Mouse (Mus musculus) kidney, postnatal 36 days (tissue): Measurements from ENCODE around the gene Uggt2.
"Not testable (repeated sequence)": the region's sequence is repeated elsewhere in the genome, so short reads cannot be mapped to it uniquely, and the experiment has no call there.

ENCODE experiments used
- DNase-seq, 2 experiments: peaks; one replicate each; pipeline ENCODE4 v3.0.0; 2021 to 2022; ENCODE audit warnings: mixed read lengths in 2 of 2

The Uggt2 gene

DNA sequence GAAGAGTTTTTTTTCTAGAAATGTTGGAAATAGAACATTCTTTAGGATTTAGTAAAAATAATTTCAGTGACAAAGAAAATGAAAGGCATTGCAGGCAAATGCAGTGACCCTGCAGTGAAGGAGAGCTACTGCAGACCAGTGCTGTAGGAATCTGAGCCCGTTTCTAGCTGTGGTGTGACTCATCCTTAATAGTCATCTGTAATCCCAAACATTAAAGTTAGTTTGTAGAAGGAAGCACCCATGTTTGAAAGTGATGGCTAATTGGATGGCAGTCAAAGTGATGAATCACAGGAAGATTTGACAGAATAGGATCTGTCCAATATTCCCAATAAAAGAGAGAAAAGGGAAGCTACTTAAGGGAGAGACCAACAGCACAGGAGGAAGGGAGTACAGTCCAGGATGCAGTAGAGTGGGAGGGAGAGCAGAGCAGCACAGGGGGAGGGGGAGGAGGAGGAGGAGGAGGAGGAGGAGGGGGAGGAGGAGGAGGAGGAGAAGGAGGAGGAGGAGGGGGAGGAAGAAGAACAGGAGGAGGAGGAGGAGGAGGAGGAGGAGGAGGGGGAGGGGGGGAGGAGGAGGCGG is 71.5 kb downstream of the Uggt2 start:
- DNase-seq = no peak

DNA sequence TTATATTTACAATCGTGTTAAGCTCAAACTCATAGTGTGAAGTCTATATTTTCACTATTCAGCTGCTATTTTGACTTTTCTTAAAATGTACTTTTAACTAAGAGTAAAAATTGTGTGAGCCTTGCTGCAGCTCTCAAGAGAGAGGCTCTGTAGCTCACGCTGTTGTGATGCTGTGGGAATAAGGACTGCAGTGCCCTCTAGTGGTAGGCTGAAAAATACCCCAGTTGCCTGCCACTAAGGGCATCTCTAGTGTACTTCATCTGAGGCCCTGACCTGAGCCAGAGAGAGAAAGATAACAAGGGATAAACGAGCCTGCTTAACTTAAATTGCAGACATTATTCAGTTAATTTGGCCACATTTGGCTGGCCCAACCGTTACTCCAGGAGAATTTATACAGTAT is 72.1 kb downstream of the Uggt2 start:
- DNase-seq = peak; percentile 64 to 79

DNA sequence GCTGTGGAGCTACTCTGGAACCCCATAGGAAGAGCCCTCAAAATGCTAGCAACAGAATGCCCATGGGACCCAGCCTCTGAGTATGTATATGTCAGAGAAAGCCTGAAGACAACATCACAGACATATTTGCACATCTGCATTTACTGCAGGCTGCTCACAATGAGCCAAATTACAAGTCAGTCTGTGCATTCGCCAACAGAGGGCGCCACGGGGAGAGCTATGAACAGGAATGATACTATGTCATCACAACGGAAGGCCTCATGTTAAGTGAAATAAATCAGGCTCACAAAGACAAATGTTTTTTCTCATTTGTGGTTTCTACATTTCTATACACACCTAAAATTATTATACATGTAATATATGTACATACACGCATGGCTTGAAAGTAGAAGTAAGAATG is 73.3 kb downstream of the Uggt2 start:
- DNase-seq = peak in 1 of 2 experiments; percentile 51

DNA sequence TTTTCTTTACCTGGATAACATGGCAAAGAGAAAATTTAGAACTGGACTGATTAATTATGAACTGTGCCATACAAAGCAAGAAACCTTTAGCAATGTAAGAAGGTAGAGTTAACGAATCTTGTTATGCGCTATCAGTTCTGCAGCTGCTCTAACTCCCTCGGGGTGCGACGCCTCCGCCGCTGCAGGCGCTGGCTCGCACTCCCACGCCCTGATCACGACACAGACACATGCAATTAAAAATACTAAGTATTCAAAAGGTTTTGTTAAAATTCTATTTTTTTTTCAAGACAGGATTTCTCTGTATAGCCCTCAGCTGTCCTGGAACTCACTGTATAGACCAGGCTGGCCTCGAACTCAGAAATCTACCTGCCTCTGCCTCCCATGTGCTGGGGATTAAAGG is 85.7 kb downstream of the Uggt2 start:
- DNase-seq = no peak

DNA sequence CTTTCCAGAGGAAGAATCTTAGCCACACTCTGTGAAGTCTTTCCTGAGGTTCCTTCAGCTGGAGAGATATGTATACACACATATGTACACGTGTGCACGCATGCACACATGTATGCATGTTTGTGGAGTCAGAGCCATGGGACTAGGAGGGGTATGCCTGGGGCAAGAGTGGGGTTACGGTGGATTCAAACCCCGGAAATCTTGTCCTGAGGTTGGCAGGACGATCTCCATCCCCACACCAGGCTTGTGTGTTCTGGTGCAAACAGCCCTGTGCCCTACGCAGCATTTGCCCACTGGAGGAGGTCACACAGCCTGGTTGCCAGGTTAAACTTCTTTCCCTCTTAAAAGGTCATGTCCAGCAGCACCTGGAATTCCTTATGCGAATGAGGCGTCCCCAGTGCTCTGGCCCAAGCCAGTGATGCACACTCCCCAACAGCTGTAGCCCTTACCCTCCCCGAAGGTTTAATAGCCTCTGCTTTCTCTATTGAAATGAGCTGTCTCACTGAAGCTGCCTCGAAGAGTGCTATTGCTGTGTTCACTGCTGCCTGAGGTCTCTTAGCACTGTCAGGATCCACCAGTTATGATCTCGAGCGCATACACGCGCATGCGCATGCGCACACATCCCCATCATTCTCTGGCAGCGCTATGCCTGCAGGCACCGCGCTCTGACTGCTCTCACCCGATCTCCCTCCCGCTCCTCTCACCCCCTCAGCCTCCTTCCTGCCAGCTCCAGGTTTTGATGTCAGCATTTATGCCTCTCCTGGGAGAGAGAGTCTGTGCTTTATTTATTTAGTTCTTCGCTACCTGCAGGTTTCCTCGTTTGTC is 86.4 kb downstream of the Uggt2 start:
- DNase-seq = peak; percentile 29 to 66

DNA sequence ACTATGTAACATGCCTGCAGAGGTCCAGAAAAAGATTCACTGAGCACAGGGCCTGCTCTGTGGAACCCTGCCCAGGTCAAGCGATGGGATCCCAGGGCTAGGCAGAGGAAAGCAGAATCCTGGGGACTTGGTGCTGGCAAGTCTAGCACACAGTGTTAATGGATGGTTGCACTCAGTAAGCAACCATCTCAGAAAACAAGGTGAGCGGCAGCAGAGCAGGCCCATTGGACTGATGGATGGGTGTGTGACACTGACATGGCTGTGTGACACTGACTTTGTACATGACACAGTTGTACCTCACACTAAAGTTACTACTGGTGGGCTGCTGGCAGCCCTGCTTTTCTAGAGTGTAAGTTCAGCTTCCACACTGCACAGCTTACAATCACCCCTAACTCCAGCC is 89.7 kb downstream of the Uggt2 start:
- no peak for DNase-seq

DNA sequence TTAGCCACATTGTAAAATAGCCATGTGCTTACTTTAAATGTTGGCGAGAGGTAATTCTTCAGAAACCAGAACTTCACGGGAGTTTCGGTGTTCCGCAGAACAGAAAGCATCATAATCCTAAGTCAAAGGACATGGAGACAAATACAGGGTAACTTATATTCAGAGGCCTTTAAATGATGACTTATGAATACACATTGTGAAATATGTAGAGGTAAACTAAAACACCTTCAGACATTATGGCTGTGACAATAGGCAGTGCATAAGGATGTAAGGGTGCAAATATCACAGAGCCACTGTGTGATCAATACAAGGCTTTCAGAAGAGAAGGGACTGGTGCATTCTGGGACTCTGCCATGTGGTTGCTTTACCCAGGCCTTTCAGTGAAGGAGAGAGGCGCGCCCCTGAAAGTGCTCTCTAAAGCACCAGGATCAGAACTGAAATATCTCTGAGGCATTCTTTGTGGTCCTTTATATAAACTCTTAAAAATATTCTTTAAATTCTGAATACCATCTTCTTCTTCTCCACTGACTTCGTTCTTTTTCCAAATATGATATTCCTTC is 91.1 kb downstream of the Uggt2 start:
- no peak for DNase-seq

DNA sequence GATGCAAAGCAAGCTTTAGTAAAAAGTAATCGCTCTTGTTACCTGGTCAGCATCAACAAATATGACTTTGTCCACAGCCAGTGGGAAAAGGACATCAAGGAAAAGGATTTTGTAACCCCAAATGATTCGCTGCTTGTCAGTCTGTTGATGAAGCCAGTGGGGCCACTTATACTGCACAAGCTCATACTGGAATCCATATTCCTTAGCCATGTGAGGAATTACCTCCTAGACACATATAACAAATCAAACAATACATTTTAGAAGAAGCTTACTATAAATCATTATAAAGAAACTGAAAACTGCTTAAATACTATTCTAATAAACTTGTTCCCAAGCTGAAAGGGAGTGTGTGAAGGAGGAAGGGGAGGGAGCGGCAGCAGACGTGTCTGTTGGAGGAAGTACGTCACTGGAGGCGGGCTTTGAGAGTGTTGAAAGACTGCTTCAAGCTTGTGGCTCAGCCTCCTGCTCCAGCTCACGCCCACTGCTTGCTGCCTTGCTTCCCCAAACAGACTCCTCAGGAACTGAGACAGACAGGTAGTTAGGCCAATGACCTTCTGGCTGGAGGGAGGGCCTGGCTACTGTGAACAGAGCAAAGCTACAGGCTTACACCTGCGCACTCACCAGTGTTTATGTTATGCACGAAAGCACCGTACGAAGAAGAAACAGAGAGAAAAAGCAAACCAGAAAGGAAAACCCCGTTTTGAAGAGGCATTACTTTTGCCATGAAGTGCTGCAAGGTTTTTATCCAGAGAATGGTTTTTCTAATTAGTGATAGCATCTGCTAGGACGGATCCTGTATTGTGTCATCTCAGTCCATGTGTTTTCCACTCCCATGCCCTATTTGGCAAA is 91.9 kb downstream of the Uggt2 start:
- peak; percentile 99 to 100 for DNase-seq

DNA sequence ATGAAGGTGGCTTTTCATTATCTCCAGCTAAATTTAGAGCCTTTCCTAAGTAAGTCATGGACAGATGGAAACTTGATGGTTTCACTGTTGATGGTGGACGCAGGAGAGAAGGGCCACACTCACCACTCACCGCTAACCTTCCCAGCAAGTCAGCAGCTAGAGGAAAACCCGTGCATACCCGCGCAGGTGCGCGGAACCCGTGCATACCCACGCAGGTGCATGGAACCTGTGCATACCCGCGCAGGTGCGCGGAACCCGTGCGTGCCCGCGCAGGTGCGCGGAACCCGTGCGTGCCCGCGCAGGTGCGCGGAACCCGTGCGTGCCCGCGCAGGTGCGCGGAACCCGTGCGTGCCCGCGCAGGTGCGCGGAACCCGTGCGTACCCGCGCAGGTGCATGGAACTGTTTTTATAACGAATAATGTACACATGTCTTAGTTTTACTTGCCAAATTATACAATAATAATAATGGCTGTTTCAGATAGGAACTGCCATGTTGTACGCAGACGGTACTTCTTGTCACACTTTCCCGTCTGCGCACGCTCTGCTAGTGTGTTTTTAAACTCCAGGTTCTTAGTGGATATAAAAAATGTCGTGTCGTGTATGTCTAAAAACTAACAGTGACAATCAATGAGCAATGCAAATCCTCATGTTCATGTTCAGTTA is 92.7 kb downstream of the Uggt2 start:
- DNase-seq = peak; percentile 11 to 40

DNA sequence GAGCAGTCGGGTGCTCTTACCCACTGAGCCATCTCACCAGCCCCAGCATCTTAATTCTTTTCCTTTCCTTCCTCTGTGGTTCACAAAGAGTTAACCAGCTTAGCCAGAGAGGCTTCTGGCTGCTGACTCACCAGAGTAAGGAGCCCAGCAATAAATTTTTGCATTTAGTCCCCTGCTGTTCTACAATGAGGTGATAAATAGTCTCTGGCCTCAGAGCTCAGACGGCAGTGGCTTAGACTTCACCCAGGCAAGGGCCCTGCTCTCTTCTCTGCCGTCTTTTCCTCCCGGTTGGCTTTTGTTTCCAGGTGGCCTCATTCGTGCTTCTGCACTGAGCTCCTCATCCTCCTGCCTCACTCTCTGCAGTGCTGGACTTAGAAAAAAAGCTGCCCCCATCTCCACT is 93.4 kb downstream of the Uggt2 start:
- peak in 1 of 2 experiments; percentile 7 for DNase-seq

DNA sequence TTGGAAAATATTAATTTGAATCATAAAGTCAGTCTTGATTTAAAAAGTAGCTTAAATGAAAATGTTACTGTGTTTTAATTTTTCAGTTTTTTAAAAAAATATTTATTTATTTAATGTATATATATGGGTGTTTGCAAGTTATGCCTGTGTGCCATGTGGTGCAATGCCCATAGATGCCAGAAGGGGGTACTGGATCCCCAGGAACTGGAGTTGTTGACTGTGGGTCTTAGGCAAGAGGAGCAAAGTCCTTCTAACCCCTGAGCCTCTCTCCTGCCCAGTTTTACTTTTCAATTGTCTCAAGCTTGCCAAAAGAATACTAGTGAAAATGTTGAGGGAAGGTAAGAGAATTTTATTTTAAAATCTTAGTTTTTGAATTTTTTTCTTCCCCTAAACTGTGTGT is 95.9 kb downstream of the Uggt2 start:
- DNase-seq = peak; percentile 56 to 73

DNA sequence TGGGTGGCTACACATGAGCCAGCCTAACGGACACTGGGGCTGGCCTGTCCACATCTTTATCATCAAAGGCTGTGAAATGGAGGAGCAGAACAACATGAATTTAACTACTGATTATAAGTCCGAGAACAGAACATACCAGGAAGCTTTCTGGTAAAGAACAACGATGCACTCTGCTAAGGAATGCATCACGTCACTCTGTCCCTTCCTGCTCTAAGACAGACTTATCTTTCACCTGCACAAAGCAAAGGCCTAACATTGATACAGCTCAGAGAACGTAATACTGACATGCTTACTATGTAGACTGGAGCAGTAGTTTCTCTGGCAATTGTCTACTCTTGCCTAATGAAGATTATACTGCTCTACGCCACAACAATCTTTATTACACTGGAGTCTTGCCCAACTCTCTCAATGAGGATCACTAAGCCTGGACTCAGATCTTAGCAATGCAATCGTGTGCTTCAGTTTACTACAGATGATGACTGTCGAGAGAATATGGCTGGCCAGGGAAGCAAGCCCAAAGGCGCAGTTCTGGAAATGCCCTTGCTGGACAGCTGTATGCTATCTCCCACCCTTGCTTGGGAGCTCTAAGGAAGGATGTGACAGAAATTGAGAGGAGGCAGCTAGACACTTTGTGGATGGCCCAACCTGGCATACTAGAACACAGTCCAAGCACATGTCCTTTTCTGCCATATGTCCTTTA is 103.9 kb downstream of the Uggt2 start:
- no peak for DNase-seq

DNA sequence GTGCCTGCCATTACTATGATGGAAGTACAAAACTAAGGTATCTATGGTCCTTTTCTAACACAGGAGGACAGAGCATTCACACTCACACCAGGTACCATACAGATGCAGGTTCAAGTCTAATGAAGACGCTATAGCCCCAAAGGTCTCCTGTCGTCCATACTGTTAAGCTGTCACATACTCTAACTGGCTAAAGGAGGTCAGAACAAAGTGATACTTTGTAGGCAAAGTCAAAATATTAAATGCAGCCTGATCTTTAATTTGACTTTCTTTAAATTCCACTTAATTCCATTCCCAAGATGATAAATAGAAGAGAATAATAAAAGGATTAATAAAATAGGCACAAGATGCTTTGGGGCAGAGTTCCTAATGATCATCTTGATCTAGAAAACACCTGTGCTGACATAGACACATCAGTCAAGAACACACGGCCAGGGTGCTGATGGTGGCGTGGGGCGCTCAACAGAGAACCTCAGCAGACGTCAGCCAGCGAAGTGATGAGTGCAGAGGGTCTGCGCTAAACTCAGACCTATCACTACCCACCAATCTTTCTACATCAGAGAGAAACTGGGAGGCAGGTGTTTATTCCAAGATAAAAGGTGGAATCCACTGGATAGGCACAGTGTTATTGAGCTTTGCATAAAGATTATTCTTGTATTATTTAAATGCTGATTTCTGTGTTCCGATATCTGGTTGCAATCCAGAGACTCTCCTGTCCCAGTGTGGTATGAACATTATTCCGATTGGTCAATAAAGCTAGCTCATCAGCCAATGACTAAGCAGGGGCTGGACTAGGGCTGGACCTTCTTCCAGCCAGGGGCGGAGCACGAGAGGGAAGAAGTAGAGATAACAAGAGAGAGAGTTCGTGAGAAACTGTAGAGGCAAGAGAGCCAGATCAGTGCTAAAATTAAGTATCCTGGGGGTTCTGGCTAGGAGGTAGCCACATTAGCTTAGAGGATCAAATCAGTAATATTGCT is 111.4 kb downstream of the Uggt2 start:
- DNase-seq = peak in 1 of 2 experiments; percentile 10

DNA sequence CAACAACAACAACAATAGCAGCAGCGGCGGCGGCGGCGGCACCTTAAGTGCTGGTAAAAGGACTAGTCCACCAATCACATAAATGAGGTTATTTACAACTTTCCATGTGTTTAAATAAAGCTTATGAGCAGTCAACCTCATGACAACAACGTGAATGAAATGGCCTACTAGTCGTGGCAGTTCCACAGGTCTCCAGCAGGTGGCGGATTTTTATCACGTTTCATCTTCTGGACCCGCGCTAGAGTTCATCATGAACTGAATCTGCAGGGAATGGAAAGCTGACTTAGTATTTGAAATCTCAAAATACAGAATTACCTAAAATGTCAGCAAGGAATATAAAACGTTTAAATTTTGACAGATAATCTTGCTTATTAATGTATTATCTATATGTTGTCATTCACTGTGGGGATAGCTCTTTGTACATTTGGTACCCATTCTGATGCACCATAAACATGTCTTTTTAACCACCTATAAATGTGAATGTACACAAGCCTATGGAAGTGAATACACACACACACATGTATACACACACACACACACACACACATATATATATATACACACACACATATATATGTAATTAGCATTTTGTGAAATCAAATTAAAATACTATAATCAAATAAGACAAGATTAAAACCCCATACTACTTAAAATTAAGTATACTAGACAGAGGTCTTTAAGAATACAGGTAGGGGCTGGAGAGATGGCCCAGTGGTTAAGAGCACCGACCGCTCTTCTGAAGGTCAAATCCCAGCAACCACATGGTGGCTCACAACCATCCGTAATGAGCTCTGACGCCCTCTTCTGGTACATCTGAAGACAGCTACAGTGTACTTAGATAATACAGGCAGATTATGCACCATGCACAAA is 112.3 kb downstream of the Uggt2 start:
- DNase-seq = peak; percentile 70 to 87

DNA sequence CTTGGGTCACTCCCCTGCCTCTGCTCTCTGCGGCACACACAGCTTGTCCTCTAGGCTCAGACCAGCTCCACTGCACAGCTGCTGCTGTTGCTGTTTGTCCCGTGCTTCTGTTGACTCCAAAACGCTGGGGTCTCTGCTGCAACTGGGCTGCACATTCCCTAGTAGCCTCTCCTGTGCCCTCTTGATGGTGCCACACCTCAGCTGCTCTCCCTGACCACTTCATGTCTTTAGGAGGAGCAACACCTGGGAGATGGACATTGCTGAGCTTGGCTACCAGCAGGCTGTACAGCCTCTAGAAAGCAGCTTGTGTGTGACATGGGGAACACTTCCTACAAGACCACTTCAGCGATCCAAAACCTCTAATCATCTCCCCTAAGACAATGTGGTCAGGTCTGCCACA is 115.1 kb downstream of the Uggt2 start:
- no peak for DNase-seq

DNA sequence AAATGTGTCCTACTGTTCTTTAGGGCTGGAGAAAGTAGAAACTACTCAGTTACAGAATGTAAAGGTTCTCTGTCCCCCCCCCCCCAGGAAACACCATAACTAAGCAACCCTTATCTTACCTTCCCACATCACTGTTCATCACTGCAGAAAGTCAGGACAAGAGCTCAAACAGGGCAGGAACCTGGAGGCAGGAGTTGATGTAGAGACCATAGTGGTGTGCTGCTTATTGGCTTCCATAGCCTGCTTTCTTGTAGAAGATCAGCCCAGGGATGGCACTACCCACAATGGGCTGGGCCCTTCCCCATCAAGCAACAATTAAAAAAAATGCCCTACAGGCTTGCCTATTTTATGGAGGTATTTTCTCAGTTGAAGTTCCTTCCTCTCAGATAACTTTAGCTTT is 115.8 kb downstream of the Uggt2 start:
- DNase-seq = no peak

DNA sequence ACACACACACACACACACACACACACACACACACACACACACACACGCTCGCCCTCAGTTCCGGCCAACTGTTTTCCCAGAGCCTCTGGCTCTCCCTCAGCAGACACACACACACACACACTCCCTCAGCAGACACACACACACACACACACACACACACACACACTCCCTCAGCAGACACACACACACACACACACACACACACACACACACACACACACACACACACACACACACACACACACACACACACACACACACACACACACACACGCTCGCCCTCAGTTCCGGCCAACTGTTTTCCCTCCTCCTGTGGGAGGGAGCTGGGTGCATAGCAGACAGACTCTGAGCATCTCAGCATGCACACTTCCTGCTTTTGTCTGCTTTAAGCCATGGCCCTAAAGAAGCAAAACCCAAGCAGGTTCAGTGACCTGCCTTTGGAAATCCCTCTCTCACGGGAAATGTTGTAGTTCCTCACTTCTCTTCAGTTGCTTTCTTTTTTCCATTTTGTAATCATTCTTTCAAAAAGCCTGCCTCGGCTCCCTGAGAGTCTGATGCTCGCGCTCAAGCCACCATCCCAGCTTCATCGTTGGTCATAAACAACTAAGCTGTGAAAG is 116.7 kb downstream of the Uggt2 start:
- not testable (repeated sequence) for DNase-seq

DNA sequence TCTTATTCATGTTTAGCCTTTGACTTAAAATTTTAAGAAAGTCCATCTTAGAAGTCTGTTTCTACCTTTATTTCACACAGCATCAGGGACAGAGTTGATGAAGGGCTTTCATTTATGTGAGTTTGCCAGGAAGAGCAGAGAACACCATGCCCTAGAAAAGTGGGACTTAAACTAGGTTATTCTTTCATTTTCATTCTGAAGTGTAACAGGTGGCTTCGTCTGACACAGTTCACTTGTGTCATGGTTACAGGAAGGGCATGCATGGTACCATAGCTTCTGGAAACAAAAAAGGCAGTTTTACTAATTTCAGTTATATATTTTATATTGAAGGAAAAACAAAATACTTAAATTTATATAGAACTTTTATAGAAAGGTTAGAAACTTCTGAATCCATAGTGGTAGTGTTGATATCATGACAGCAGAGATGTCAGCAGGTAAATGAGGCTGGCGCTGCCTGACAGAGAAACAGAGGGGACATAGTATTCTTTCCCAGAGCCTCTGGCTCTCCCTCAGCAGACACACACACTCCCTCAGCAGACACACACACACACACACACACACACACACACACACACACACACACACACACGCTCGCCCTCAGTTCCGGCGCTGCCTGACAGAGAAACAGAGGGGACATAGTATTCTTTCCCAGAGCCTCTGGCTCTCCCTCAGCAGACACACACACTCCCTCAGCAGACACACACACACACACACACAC is 117.4 kb downstream of the Uggt2 start:
- DNase-seq = not testable (repeated sequence)

DNA sequence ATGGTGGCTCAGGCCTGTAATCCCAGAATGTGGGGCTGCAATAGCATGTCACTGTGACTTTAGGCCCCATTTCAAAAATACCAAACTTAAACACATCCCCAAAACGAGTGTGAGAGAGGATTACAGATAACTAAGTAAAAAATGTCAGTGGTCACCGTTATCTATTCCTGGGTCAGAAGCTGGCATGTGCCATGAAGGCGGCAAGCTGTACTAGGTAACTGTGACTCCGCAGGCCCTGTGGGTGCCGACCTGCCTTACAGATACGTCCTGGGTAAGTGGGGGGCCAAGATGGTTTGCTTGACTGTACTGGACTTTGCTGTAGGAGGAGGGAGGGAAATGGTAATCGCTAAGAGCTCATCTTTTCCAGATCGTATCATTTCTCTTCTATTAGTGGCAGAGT is 118.3 kb downstream of the Uggt2 start:
- DNase-seq = no peak
